Mouse (Mus musculus) thymus, postnatal 10 days (tissue): Measurements from ENCODE around the gene 9430097D07Rik.

ENCODE experiments used
- DNase-seq, 2 experiments: peaks; one replicate each; pipeline ENCODE4 v3.0.0; 2021; ENCODE audit warnings: low spot score in 2 of 2

The 9430097D07Rik gene

DNA sequence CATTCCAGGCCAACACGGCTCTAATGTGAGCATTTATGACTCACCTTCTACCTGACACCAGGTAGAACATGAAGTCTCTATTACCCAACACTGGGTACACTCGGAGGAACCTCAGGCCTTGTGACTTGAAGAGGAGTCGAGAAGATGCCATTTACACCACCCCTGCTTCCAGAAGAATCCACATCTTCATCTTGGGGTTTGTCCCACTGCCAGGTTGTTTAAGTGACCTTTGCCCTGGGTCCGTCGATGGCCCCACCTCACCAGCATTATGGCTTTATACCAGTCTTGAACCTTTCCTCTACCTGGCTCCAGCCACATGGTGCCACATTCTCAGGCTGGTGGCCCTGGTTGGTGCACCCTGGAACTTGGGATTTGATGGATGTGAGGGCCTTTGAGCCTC is 21.8 kb upstream of the 9430097D07Rik start:
- no peak for DNase-seq

- DNase-seq: no peak
Measured at GRCm38 (mm10) chr2:32596725-32597124, 21.2 kb upstream of the 9430097D07Rik start.

- no peak for DNase-seq
Measured at GRCm38 (mm10) chr2:32591249-32591648, 15.8 kb upstream of the 9430097D07Rik start.

DNA sequence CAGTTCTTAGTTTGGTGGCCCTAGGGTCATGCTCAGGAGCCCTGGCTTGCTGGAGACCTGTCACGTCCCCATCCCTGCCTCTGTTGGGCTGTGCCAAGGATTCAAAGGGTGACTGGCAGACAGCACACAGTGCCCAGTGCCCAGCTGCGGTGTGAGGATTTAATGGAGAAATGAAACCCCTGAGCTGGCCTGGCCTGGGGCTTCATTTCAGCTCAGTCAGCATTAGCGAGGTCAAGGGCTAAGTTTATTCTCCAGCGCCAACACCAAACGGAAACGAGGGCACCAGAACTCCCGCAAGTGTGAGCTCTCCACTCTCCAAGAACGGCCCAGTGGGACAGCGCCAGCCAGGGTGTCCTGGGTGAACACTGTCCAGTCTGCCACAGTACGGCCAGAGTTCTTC is 14.7 kb upstream of the 9430097D07Rik start:
- DNase-seq: no peak

DNA sequence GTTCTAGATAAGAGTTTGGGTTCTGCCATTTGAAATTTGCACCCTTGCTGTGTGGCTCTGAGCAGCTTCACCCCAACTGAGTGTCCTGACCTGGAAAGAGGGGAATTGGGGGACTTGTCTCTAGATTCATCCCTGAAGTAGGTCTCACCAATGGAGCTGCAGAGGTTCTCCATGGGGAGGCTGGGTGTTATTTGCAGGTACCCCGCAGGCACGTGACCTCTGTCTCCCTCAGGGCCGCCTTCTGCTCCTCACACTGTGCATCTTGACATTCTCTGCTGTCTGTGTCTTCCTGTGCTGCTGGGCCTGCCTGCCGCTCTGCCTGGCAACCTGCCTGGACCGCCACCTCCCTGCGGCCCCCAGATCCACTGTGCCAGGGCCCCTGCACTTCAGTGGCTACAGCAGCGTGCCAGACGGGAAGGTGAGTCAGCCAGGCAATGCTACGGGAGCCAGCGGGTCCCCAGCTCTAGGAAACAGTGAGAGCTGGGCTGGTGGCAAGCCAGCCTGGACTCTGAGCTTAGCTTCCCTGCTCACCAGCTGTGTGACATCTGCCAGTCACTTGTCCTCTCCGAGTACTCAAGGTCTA is 13.8 kb upstream of the 9430097D07Rik start:
- no peak for DNase-seq

- DNase-seq: no peak
Measured at GRCm38 (mm10) chr2:32587731-32588321, 12.3 kb upstream of the 9430097D07Rik start.

DNA sequence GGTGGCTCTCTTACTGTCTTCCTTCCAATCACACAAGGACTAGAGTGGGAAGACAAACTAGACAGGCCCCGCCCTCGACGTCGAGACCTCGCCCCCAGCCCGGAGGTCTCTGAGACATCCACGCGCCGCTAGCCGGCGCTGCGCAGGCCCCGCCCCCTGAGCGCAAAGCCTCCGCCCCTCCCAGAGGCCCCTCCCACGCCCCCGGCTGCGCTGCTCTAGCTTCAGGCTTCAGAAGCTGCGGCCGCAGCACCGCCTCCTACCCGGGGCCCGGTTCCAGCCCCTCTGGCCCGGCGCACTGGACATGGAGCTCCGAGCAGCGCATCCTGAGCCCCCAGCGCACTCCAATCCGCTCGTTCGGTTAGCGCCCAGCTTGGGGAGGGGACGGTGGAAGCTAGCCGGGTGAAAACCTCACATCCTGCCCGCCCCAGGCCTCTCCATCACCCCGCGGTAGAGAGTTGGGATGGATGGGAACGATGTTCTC is 11.4 kb upstream of the 9430097D07Rik start, which contains the start of gene St6galnac4:
St6galnac4 (plus strand) TSS at position 225 of the 481 bp plus-strand sequence.
- DNase-seq: peak; percentile 87 to 92

GRCm38 (mm10) chr2:32585149-32585714 is 9.7 kb upstream of the 9430097D07Rik start:
- DNase-seq: no peak

- DNase-seq: peak; percentile 68 to 85
Measured at GRCm38 (mm10) chr2:32582830-32583799, 7.6 kb upstream of the 9430097D07Rik start.

GRCm38 (mm10) chr2:32581450-32582095 is 6.1 kb upstream of the 9430097D07Rik start:
- no peak for DNase-seq

GRCm38 (mm10) chr2:32578146-32579046 is 2.9 kb upstream of the 9430097D07Rik start:
- no peak for DNase-seq

DNA sequence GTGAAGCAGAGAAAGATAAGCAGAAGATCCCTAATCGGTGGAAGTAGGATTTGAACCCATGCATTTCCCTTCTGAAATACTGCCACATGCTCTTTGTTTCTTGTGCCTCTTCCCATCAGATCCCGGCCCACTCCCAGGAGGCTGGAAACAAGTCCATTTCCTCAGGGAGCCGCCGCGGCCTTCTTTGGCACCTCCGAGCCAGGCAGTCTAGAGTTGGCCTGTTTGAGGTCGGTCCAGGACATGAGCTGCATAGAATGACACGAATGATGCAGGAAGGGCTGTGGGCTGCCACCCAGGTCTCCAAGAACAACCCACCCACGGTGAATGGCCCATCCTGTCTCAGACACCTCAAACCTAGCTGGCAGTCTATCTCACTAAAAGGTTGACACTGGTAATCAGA is 1.0 kb upstream of the 9430097D07Rik start:
- no peak for DNase-seq

DNA sequence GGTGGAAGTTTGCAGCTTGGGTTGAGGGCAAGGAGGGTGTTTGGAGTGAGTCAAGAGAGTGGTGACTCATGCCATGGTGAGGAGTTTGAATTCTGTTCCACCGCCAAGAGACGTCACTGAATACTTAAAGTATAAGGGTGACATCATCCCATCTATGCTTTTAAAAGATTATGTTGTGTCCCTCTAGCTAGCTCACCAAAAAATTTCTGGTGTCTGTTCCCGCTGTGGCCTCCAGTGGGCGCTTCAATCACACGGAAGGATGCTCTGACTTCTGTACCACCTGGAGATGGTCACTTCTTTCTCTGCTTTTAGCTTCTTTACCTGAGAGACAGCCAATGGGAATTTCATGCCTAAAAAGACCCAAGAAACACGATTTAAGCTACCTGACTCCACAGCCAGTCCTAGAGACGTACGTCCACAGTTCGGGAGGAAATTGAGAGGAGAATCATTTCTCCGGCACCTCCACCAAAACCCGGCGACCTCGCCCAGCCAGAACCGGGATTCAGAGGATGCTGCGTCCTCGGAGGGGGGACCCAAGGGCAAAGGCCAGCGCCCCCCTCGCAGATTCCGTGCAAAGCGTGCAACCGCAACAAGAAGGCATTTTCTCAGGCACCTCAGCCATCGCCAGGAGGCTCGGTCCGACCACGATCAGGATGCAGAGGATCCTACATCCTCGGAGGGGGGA is 441 bp downstream of the 9430097D07Rik start:
- peak; percentile 33 to 59 for DNase-seq

DNA sequence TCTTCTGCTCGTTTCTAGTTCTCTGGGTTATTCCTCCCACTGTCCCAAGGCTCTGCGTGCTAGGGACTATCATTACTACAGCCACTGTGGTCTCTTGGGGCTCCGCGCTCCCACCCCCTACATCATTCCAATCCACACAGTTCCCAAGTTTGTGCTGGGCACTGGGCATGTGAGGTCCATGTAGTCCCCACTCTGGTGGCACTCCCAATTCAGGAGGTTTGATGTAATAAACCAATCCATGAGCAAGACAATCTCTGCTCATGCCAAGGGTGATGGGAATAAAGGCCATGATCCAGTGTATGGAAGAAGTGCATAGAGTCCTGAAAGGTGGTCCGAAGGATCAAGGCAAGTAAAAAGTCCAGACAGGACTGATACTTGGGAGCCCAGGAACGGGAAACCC is 987 bp downstream of the 9430097D07Rik start, which contains the start of gene Pip5kl1:
Pip5kl1 (plus strand) TSS at position 301 of the 400 bp plus-strand sequence.
- DNase-seq: no peak

GRCm38 (mm10) chr2:32572196-32572595 is 3.3 kb downstream of the 9430097D07Rik start:
- no peak for DNase-seq

DNA sequence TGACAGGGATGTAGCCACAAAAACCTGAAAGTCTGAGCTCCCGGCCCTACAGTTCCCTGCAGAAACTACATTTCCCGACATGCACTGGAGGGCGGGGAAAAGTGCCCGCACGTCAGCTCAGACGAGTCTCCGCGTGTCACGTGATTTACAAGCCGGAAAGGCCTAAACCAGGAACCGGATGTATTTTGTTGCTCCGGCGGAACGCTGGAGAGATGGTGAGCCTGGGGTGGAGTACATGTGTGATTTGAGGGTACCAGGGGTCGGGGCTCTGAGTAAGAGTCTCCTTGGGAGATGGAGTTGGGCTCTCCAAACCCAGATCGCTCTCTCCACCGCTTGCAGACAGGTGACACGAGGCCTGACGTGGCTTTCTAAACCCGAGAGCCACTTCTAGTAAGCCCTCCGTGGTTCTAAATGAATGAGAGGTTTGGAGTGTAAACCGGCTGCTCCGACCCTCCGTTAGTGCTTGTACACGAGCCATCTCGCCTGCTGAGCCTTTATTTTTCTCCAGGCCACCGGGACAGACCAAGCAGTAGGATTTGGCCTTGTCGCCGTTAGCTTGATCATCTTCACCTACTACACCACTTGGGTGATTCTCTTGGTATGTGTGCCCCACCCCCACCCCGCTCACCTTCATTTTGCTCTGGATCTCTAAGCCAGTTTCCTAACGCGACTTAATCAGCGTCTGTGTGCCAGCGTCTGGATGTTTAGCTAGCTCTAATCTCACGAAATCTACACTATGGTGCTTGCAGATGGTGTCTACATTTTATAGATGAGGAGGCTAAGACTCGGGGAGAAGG is 4.6 kb downstream of the 9430097D07Rik start, which contains the start of gene Dpm2:
Dpm2 (plus strand) TSS at position 161 of the 797 bp plus-strand sequence.
- peak; percentile 87 to 88 for DNase-seq

- DNase-seq: no peak
Measured at GRCm38 (mm10) chr2:32568941-32569340, 6.5 kb downstream of the 9430097D07Rik start.

- DNase-seq: no peak
Measured at GRCm38 (mm10) chr2:32568149-32568548, 7.3 kb downstream of the 9430097D07Rik start.
